Mouse (Mus musculus) liver, embryonic 14.5 days (tissue): Measurements from ENCODE around the gene Wfikkn1. TPM values are rescaled to one million over a fixed set of nuclear protein-coding genes. Genes with fewer than 3 reads are reported as not detected.
"Not testable (repeated sequence)": the region's sequence is repeated elsewhere in the genome, so short reads cannot be mapped to it uniquely, and the experiment has no call there.

Experiments
- ATAC-seq: fragments of 200-750 bp; cut with Nextera tagmentation; 2 replicates; pipeline ENCODE4 v1.8.0; 2017; ENCODE audit warnings: moderate number of reproducible peaks, mild to moderate bottlenecking, moderate library complexity; ENCODE audit not compliant: insufficient read depth
- DNase-seq, 3 experiments: peaks; one replicate each; pipeline ENCODE4 v3.0.0-alpha.2; 2012 to 2013; ENCODE audit warnings: low read depth in 3 of 3, low spot score in 3 of 3
- H3K27ac ChIP-seq: fragments of 300-500 bp; sonication (generic); 2 replicates; pipeline ENCODE4 v1.5.1; 2014; ENCODE audit warnings: moderate library complexity, mild to moderate bottlenecking, control low read depth, inconsistent platforms
- H3K27me3 ChIP-seq: fragments of 300-500 bp; sonication (generic); 2 replicates; pipeline ENCODE4 v1.6.1; 2014; ENCODE audit warnings: mild to moderate bottlenecking, low read length, moderate library complexity; ENCODE audit not compliant: control insufficient read depth, insufficient read depth
- H3K36me3 ChIP-seq: fragments of 300-500 bp; sonication (generic); replicated peaks from 2 replicates; pipeline ENCODE4 v1.6.1; 2014; ENCODE audit warnings: low read depth; ENCODE audit not compliant: control insufficient read depth, insufficient read depth
- H3K4me1 ChIP-seq, 2 experiments: fragments of 200-500 bp in 1 of 2; fragments of 300-500 bp in 1 of 2; sonication (generic) in 1 of 2; replicated peaks; 2 replicates each; pipeline ENCODE4 v1.6.1; 2012 to 2014; ENCODE audit warnings: antibody characterized with exemption in 1 of 2, inconsistent platforms in 1 of 2, low read length in 1 of 2; ENCODE audit not compliant: control insufficient read depth in 2 of 2, insufficient read depth in 2 of 2
- H3K4me2 ChIP-seq: fragments of 300-500 bp; sonication (generic); 2 replicates; pipeline ENCODE4 v1.6.1; 2014; ENCODE audit warnings: low read depth, mild to moderate bottlenecking, control low read depth, moderate library complexity
- H3K4me3 ChIP-seq, 2 experiments: fragments of 200-500 bp in 1 of 2; fragments of 300-500 bp in 1 of 2; sonication (generic) in 1 of 2; 2 replicates each; pipeline ENCODE4 v1.5.1; 2012 to 2014; ENCODE audit warnings: low read depth in 2 of 2, low read length in 2 of 2, mild to moderate bottlenecking in 2 of 2, control low read depth in 1 of 2, inconsistent platforms in 1 of 2, moderate library complexity in 1 of 2; ENCODE audit not compliant: insufficient read depth in 1 of 2
- H3K9ac ChIP-seq: fragments of 300-500 bp; sonication (generic); replicated peaks from 2 replicates; pipeline ENCODE4 v1.6.1; 2014; ENCODE audit warnings: mild to moderate bottlenecking, control low read depth, moderate library complexity
- H3K9me3 ChIP-seq: fragments of 300-500 bp; sonication (generic); 2 replicates; pipeline ENCODE4 v1.6.1; 2016; ENCODE audit warnings: low read length, mixed read lengths; ENCODE audit not compliant: control insufficient read depth
- CTCF ChIP-seq: IDR thresholded peaks from 2 replicates; pipeline ENCODE4 v1.5.1; 2016; ENCODE audit warnings: antibody characterized with exemption, low read depth, control low read depth
- EP300 ChIP-seq: IDR thresholded peaks from 2 replicates; pipeline ENCODE4 v1.6.1; 2016; ENCODE audit warnings: antibody characterized with exemption, low read depth
- WGBS: fragments of 180-500 bp; shearing (Covaris S2); extraction: QIAGEN DNeasy Blood & Tissue Kit; methylation state at CpG from one replicate; pipeline ENCODE4 v1.1.7; 2014; ENCODE audit not compliant: insufficient replicate concordance; 5-methylcytosine and 5-hydroxymethylcytosine counted together
- polyA plus RNA-seq, 2 experiments: library from polyadenylated mRNA; depleted of rRNA in 1 of 2; stranded (reverse) in 1 of 2; unstranded in 1 of 2; fragments of >200 nt; fragmentation: Nextera tagmentation in 1 of 2; extraction: Ambion mirVana in 1 of 2; gene quantifications; 2 replicates each; pipeline versions ENCODE4 v1.2.1 to v1.2.3; 2012 to 2014

The Wfikkn1 gene
- polyA plus RNA-seq, 2 experiments: 0.52 to 0.54 TPM

- peak within 1 kb of the TSS; percentile 91 to 93 for H3K4me3 ChIP-seq
- under 1% methylated on average over 25 of the region's 25 CpGs for WGBS
- ATAC-seq: peak; percentile 79
- TF ChIP-seq CTCF: 0 out of 2 replicates have a peak, but pooled peaks have one; percentile 39
- no peak for TF ChIP-seq EP300
- H3K4me1 ChIP-seq: peaks cover 4 to 13% of the 10 kb centered on the region in 2 experiments
- no peaks in the 10 kb centered on the region for H3K27me3 ChIP-seq
- no peaks in the 10 kb centered on the region for H3K9me3 ChIP-seq
- H3K4me2 ChIP-seq: peak within 1 kb of the TSS; percentile 94
- peaks cover 3% of the 10 kb centered on the region; the same call in 1 of the 2 replicates for H3K36me3 ChIP-seq
- H3K27ac ChIP-seq: peak within 1 kb of the TSS; percentile 86
- DNase-seq: peak; percentile 77
- H3K9ac ChIP-seq: peak within 1 kb of the TSS; percentile 75
These were observed 5.9 kb downstream of the Wfikkn1 start, which contains the start of gene Mettl26 for GRCm38 (mm10) chr17:25874721-25875170. Gene Mettl26 (plus strand): TSS chr17:25875074.

- H3K9ac ChIP-seq: peak overlapping the region; percentile 56
- DNase-seq (no peak), ATAC-seq (no peak)
- H3K4me2 ChIP-seq: peak overlapping the region; percentile 94
- H3K27me3 ChIP-seq: no peaks in the 10 kb centered on the region
- WGBS: 9% methylated on average over 14 of the region's 14 CpGs
- peak overlapping the region; percentile 56 for H3K27ac ChIP-seq
- H3K4me3 ChIP-seq: peak overlapping the region; percentile 91 to 93
- peaks cover 4 to 13% of the 10 kb centered on the region in 2 experiments for H3K4me1 ChIP-seq
- no peaks in the 10 kb centered on the region for H3K9me3 ChIP-seq
- no peak for TF ChIP-seq EP300
- no peak for TF ChIP-seq CTCF
- peaks cover 3% of the 10 kb centered on the region; the same call in 1 of the 2 replicates for H3K36me3 ChIP-seq
These were observed 6.4 kb downstream of the Wfikkn1 start for GRCm38 (mm10) chr17:25874148-25874720.

- H3K27ac ChIP-seq: no peak overlapping the region
- peaks cover 4 to 16% of the 10 kb centered on the region in 2 experiments for H3K4me1 ChIP-seq
- TF ChIP-seq EP300 (no peak), CTCF (no peak)
- WGBS: 66% methylated on average over 11 of the region's 11 CpGs
- H3K36me3 ChIP-seq: peaks cover 3% of the 10 kb centered on the region; the same call in 1 of the 2 replicates
- peak overlapping the region; percentile 94 for H3K4me2 ChIP-seq
- H3K9ac ChIP-seq: no peak overlapping the region; the same call in 1 of the 2 replicates
- no peaks in the 10 kb centered on the region for H3K9me3 ChIP-seq
- ATAC-seq (no peak), DNase-seq (no peak)
- H3K27me3 ChIP-seq: no peaks in the 10 kb centered on the region
- H3K4me3 ChIP-seq: peak overlapping the region; percentile 91 to 93; a peak in 3 of 4 replicates
These were observed 7.1 kb downstream of the Wfikkn1 start for GRCm38 (mm10) chr17:25873405-25874147.

- Histone ChIP-seq H3K4me2 (no peak overlapping the region), H3K4me3 (no peak overlapping the region), H3K36me3 (peaks cover under 1% of the 10 kb centered on the region; the same call in 1 of the 2 replicates), H3K9me3 (no peaks in the 10 kb centered on the region), H3K27ac (no peak overlapping the region), H3K9ac (no peak overlapping the region), H3K4me1 (peaks cover 4 to 20% of the 10 kb centered on the region in 2 experiments), H3K27me3 (no peaks in the 10 kb centered on the region)
- 68% methylated on average over 3 of the region's 3 CpGs for WGBS
- TF ChIP-seq CTCF: no peak
- TF ChIP-seq EP300: no peak
- ATAC-seq (no peak), DNase-seq (no peak)
These were observed 8.0 kb downstream of the Wfikkn1 start for GRCm38 (mm10) chr17:25872676-25873075.

- H3K27me3 ChIP-seq, ATAC-seq, H3K36me3 ChIP-seq, H3K4me3 ChIP-seq, H3K9ac ChIP-seq, H3K9me3 ChIP-seq, DNase-seq, H3K27ac ChIP-seq, H3K4me2 ChIP-seq: not testable (repeated sequence)
- peaks cover 4 to 24% of the 10 kb centered on the region in 2 experiments for H3K4me1 ChIP-seq
These were observed 9.1 kb downstream of the Wfikkn1 start for GRCm38 (mm10) chr17:25871566-25871965.
